Mouse (Mus musculus) liver (tissue): ENCODE data around the gene Fam69b.

Experiments
- DNase-seq: peaks from one replicate; pipeline ENCODE4 v3.0.0-alpha.2; 2020; ENCODE audit warnings: mixed read lengths

The Fam69b gene

GRCm38 (mm10) chr2:26599965-26600364, 28.3 kb upstream of the Fam69b start:
- no peak for DNase-seq

- DNase-seq = no peak
These were observed 27.6 kb upstream of the Fam69b start for GRCm38 (mm10) chr2:26600664-26601063.

GRCm38 (mm10) chr2:26601595-26601994, 26.7 kb upstream of the Fam69b start:
- DNase-seq = no peak

- no peak for DNase-seq
These were observed 25.6 kb upstream of the Fam69b start for GRCm38 (mm10) chr2:26602631-26603030.

- no peak for DNase-seq
These were observed 25.1 kb upstream of the Fam69b start for GRCm38 (mm10) chr2:26603159-26603558.

- DNase-seq = peak; percentile 82
These were observed 24.3 kb upstream of the Fam69b start, which contains the start of gene Agpat2 for GRCm38 (mm10) chr2:26603720-26604671. Agpat2 (minus strand) TSS chr2:26604417.

GRCm38 (mm10) chr2:26605331-26605730, 22.9 kb upstream of the Fam69b start:
- no peak for DNase-seq

GRCm38 (mm10) chr2:26606579-26606978, 21.7 kb upstream of the Fam69b start:
- DNase-seq = no peak

- DNase-seq = no peak
These were observed 21.0 kb upstream of the Fam69b start for GRCm38 (mm10) chr2:26607056-26607910.

GRCm38 (mm10) chr2:26608781-26609180, 19.5 kb upstream of the Fam69b start:
- DNase-seq = no peak

- DNase-seq = no peak
These were observed 19.0 kb upstream of the Fam69b start for GRCm38 (mm10) chr2:26609261-26609661.

GRCm38 (mm10) chr2:26610526-26610925, 17.7 kb upstream of the Fam69b start:
- DNase-seq = no peak

- DNase-seq = no peak
These were observed 17.2 kb upstream of the Fam69b start for GRCm38 (mm10) chr2:26611054-26611453.

GRCm38 (mm10) chr2:26611896-26612295, 16.4 kb upstream of the Fam69b start:
- no peak for DNase-seq

GRCm38 (mm10) chr2:26614903-26615302, 13.4 kb upstream of the Fam69b start:
- DNase-seq = no peak

- DNase-seq = no peak
These were observed 12.7 kb upstream of the Fam69b start for GRCm38 (mm10) chr2:26615459-26616124.

GRCm38 (mm10) chr2:26617331-26617730, 10.9 kb upstream of the Fam69b start:
- DNase-seq = no peak

- DNase-seq = no peak
These were observed 10.3 kb upstream of the Fam69b start for GRCm38 (mm10) chr2:26617928-26618327.

- no peak for DNase-seq
These were observed 7.0 kb upstream of the Fam69b start for GRCm38 (mm10) chr2:26621246-26621645.

- no peak for DNase-seq
These were observed 5.3 kb upstream of the Fam69b start for GRCm38 (mm10) chr2:26622984-26623383.

- DNase-seq = no peak
These were observed 2.8 kb upstream of the Fam69b start for GRCm38 (mm10) chr2:26625419-26625818.

GRCm38 (mm10) chr2:26626081-26626480, 2.2 kb upstream of the Fam69b start:
- no peak for DNase-seq
